In the genomic region with DNA sequence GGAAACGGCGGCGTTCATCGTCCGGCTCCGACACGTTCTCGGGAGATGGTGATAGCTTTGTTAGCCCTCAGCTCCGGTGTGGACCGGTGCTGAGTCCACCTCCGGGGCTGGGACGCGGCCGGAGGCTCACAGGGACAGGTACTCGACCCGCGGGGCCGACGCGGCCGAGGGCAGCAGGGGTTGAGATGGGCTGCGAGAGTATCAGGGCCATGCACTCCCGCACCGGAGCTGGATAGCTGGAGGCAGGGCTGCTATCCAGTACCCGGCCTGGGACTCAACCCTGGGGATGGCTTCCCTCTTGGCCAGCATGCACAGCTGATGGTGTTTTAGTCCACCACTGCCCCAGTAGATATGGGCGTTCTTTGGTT, we compare ENCODE assay signal across 8 mouse cellular contexts. TPM values are rescaled to one million over a fixed set of nuclear protein-coding genes. Genes with fewer than 3 reads are reported as not detected.
A peak's percentile ranks its signal among the peaks of the same experiment; 100 is the strongest.
DNase-seq lines count a peak whose midpoint lies in the region; ATAC-seq and TF ChIP-seq lines count a peak whose summit lies in the region.

No protein-coding gene starts in this region.

- H3K27me3 ChIP-seq in kidney, adult 2 months (replicated peaks; ENCODE audit: control insufficient read depth, insufficient read depth, low read length), result no peaks in the 10 kb centered on the region
- no peaks in the 10 kb centered on the region for H3K27me3 ChIP-seq in hindbrain, embryonic 14.5 days (ENCODE audit: control insufficient read depth, insufficient read depth, low read length)
- H3K27me3 ChIP-seq in midbrain, embryonic 14.5 days (ENCODE audit: control insufficient read depth, insufficient read depth, low read length), result no peaks in the 10 kb centered on the region

- TF ChIP-seq POLR2A in kidney, adult 2 months (IDR thresholded peaks at IDR 0.05; ENCODE audit: low read depth, low read length), result no peak

- no peaks in the 10 kb centered on the region for H3K36me3 ChIP-seq in kidney, adult 2 months (ENCODE audit: control insufficient read depth, insufficient read depth, low read length)
- H3K36me3 ChIP-seq in hindbrain, embryonic 14.5 days (replicated peaks; ENCODE audit: control insufficient read depth, insufficient read depth), result no peaks in the 10 kb centered on the region; the same call in 1 of the 2 replicates
- no peaks in the 10 kb centered on the region for H3K36me3 ChIP-seq in midbrain, embryonic 14.5 days (ENCODE audit: control insufficient read depth, insufficient read depth, low read length)

- ATAC-seq in hindbrain, embryonic 14.5 days (ENCODE audit: low FRiP score), result peak; percentile 67
- ATAC-seq in midbrain, embryonic 14.5 days (ENCODE audit: low FRiP score, low TSS enrichment), result peak; percentile 59
- ATAC-seq in CD4-positive, CD25-positive, alpha-beta regulatory T cell, adult 4 months, result no peak

- 0% methylated on average over 26 of the region's 26 CpGs for WGBS in kidney, adult 2 months
- under 1% methylated on average over 26 of the region's 26 CpGs for WGBS in hindbrain, embryonic 14.5 days
- WGBS in midbrain, embryonic 14.5 days, result under 1% methylated on average over 26 of the region's 26 CpGs

- peak overlapping the region; percentile 86 for H3K4me2 ChIP-seq in hindbrain, embryonic 14.5 days (replicated peaks)
- peak overlapping the region; percentile 93 for H3K4me2 ChIP-seq in midbrain, embryonic 14.5 days (ENCODE audit: low read length)

- H3K4me3 ChIP-seq in kidney, adult 2 months (ENCODE audit: insufficient read depth, low read depth, low read length), result peak overlapping the region; percentile 66
- peak overlapping the region; percentile 72 for H3K4me3 ChIP-seq in brown adipose tissue, adult 24 weeks (ENCODE audit: insufficient read depth, low read depth, low read length)
- H3K4me3 ChIP-seq in hindbrain, embryonic 14.5 days (replicated peaks; ENCODE audit: low read length), result peak overlapping the region; percentile 67
- H3K4me3 ChIP-seq in midbrain, embryonic 14.5 days (replicated peaks; ENCODE audit: low read depth, low read length), result peak overlapping the region; percentile 77

- no peak overlapping the region for H3K27ac ChIP-seq in kidney, adult 2 months (ENCODE audit: insufficient read depth, low read depth, low read length)
- H3K27ac ChIP-seq in brown adipose tissue, adult 24 weeks (replicated peaks; ENCODE audit: low read depth, low read length), result no peak overlapping the region
- H3K27ac ChIP-seq in hindbrain, embryonic 14.5 days, result no peak overlapping the region
- H3K27ac ChIP-seq in midbrain, embryonic 14.5 days (replicated peaks; ENCODE audit: low read depth, low read length), result no peak overlapping the region

- peak overlapping the region; percentile 52 for H3K9ac ChIP-seq in hindbrain, embryonic 14.5 days
- peak overlapping the region; percentile 60 for H3K9ac ChIP-seq in midbrain, embryonic 14.5 days (replicated peaks; ENCODE audit: low read length)

- no peak for DNase-seq in kidney, adult 2 months
- no peak for DNase-seq in kidney, adult 9 months
- no peak for DNase-seq in hindbrain, embryonic 14.5 days (ENCODE audit: low spot score)
- DNase-seq in midbrain, embryonic 14.5 days, result no peak
- no peak for DNase-seq in urinary bladder, adult 2 months (ENCODE audit: low spot score)
- no peak for DNase-seq in right cerebral cortex, adult 18-20 months

- TF ChIP-seq CTCF in kidney, adult 2 months (conservative IDR thresholded peaks at IDR 0.05; ENCODE audit: insufficient read depth, insufficient read length, low read depth, low read length), result no peak

- peaks cover 3% of the 10 kb centered on the region; the same call in 1 of the 2 replicates for H3K4me1 ChIP-seq in kidney, adult 2 months (ENCODE audit: control insufficient read depth, insufficient read depth, low read length)
- H3K4me1 ChIP-seq in brown adipose tissue, adult 24 weeks (ENCODE audit: control insufficient read depth, insufficient read depth, insufficient read length, low read length), result no peaks in the 10 kb centered on the region; the same call in 1 of the 2 replicates
- H3K4me1 ChIP-seq in hindbrain, embryonic 14.5 days (replicated peaks; ENCODE audit: control insufficient read depth, insufficient read depth, low read length), result peaks cover 13% of the 10 kb centered on the region
- H3K4me1 ChIP-seq in midbrain, embryonic 14.5 days (ENCODE audit: control insufficient read depth, insufficient read depth, low read length), result peaks cover 10% of the 10 kb centered on the region

- H3K9me3 ChIP-seq in hindbrain, embryonic 14.5 days (ENCODE audit: control insufficient read depth, low read length), result no peaks in the 10 kb centered on the region
- H3K9me3 ChIP-seq in midbrain, embryonic 14.5 days (ENCODE audit: control insufficient read depth, low read length), result no peaks in the 10 kb centered on the region

RNA-seq across cellular contexts. Expression of gene Polq, which starts 0.3 kb away (rescaled TPM):
- 0.05 and 0.06 TPM in 2 replicates for polyA plus RNA-seq in kidney, adult 2 months (2012; rRNA removed)
- not detected in 2 replicates for polyA plus RNA-seq in brown adipose tissue, adult 24 weeks (2012; ENCODE audit: insufficient read depth, insufficient read length, missing spikeins)
- polyA plus RNA-seq in hindbrain, embryonic 14.5 days (2014; fragmentation: Nextera tagmentation; extraction: Ambion mirVana), result 2.6 and 2.7 TPM in 2 replicates
- polyA plus RNA-seq in midbrain, embryonic 14.5 days (2014; fragmentation: Nextera tagmentation; extraction: Ambion mirVana), result 2.5 and 3.4 TPM in 2 replicates
- 0.51 and 0.66 TPM in 2 replicates for polyA plus RNA-seq in urinary bladder, adult 2 months (2012; rRNA removed)
- polyA plus RNA-seq in CD4-positive, CD25-positive, alpha-beta regulatory T cell, adult 4 months (2017; shearing (Covaris generic)), result 1 to 10 TPM; 1.5 to 3.0 TPM

RNA-seq across cellular contexts. Expression of gene Fbxo40, which starts 21.6 kb away (rescaled TPM):
- polyA plus RNA-seq in kidney, adult 2 months (2012; rRNA removed), result 9.0 and 9.4 TPM in 2 replicates
- 3.1 and 4.8 TPM in 2 replicates for polyA plus RNA-seq in brown adipose tissue, adult 24 weeks (2012; ENCODE audit: insufficient read depth, insufficient read length, missing spikeins)
- 0.09 TPM in 1 of 2 replicates, not detected in the other for polyA plus RNA-seq in hindbrain, embryonic 14.5 days (2014; fragmentation: Nextera tagmentation; extraction: Ambion mirVana)
- not detected in 2 replicates for polyA plus RNA-seq in midbrain, embryonic 14.5 days (2014; fragmentation: Nextera tagmentation; extraction: Ambion mirVana)
- polyA plus RNA-seq in urinary bladder, adult 2 months (2012; rRNA removed), result 0.01 TPM in 1 of 2 replicates, not detected in the other
- under 1 TPM; 0.32 to 0.48 TPM for polyA plus RNA-seq in CD4-positive, CD25-positive, alpha-beta regulatory T cell, adult 4 months (2017; shearing (Covaris generic))
